Mouse (Mus musculus): ENCODE measurements around the gene Olfr747.
"Not testable (repeated sequence)": the region's sequence is repeated elsewhere in the genome, so short reads cannot be mapped to it uniquely, and the experiment has no call there.

Gene Olfr747

DNA sequence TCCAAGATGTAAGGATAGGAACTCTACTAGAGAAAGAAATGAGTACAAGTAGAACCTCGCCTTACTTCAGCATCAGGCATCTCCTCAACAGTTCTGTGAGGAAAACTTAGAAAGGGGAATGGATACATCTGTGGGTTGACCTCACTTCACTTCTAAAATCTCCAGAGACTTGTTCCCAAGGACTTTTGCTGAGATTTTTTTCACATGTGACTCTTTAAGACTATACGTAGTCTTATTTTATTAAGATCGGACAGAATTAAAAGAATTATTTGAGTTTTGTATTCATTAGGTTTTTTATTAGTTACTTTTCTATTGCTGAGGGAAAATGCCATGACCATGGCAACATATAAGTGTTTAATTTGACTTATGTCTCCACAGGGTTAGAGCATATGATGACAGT lies at the start of gene Olfr747:
Olfr747 (minus strand) TSS at position 101 of the 400 bp plus-strand sequence.
- no peak for DNase-seq (ENCODE audit: low spot score in 2 of 2)

DNA sequence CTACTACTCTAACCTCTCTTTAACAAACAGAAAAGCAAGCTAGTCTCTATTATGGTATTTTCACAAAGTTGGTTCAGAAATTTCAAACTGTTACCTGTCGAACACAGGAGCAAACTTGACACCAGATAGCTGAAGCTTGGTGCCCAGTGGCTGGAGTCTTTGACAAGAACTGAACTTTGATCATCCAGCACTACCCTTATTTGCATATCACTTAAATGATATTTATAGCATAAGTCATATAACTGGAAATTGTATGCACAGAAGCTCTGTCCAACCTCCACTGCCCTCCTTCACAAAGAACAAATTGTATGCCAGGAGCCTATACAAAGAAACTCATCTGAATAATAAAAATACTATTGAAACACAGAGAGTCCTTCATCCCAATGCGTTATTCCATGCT lies 48.6 kb upstream of the Olfr747 start:
- no peak for DNase-seq (ENCODE audit: low spot score in 2 of 2)

- DNase-seq (ENCODE audit: low spot score in 2 of 2), result no peak
These were observed 47.3 kb upstream of the Olfr747 start for GRCm38 (mm10) chr14:50740334-50740733.

GRCm38 (mm10) chr14:50722371-50722770 lies 29.4 kb upstream of the Olfr747 start:
- DNase-seq (ENCODE audit: low spot score in 2 of 2), result not testable (repeated sequence)

DNA sequence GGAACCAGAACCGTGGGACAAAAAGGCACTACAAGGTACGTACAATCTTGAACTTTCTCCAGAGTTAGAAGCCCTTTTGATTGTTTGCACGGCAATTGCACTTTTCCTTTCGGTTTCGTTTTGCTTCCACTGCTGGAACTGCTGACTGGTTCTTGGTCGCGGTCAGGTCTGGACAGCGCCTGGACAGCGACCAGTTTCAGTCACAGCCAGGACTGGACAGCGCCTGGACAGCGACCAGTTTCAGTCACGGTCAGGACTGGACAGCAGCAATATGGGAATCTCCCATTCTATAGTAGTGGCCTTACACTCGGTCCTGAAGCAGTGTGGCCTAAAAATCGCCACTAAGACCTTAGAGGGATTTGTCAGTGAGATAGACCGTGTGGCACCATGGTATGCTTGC lies 26.9 kb upstream of the Olfr747 start:
- DNase-seq (ENCODE audit: low spot score in 2 of 2), result not testable (repeated sequence)

GRCm38 (mm10) chr14:50707073-50707472 lies 14.1 kb upstream of the Olfr747 start, which contains the start of gene Olfr748:
Gene Olfr748 (plus strand): TSS chr14:50707373.
- no peak for DNase-seq (ENCODE audit: low spot score in 2 of 2)

DNA sequence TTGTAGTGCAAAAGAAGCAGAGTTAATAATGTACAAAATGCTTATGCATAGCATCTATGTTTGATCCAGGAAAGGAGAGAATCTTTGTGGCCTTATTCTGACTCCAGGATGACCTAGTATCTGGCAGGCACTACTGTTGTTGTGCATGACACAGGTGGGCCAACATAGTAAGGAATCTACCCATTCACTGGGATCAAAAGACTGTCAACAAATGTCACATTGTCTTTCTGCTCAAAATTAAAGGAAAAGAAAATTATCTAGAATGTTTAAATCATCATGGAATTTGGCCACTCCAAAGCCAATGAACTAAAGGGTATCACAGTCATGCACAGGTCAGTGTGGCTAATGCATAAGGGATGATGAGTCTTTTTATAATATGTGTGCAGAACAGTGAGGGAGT lies 46.2 kb downstream of the Olfr747 start, which contains the start of gene Olfr746:
Olfr746 (plus strand) TSS at position 301 of the 400 bp plus-strand sequence.
- DNase-seq (ENCODE audit: low spot score in 2 of 2), result no peak

GRCm38 (mm10) chr14:50639088-50639487 lies 53.9 kb downstream of the Olfr747 start, which contains the start of gene Olfr745:
Gene Olfr745 (plus strand): TSS chr14:50639388.
- DNase-seq (ENCODE audit: low spot score in 2 of 2), result no peak

Data from frontal cortex, postnatal 36 days (tissue).